Mouse (Mus musculus) embryonic facial prominence, embryonic 10.5 days (tissue): ENCODE measurements at regions not wholly inside any gene's neighbourhood (a gene's known extent, or its start where the extent isn't known, plus 50 kb on each side); places are given as distances from the start of the nearest gene placed in this dataset.

ENCODE experiments used
- DNase-seq: peaks from one replicate; pipeline ENCODE4 v3.0.0-alpha.2; 2017; ENCODE audit warnings: low spot score
- H3K27ac ChIP-seq: fragments of 300-500 bp; sonication (generic); replicated peaks from 2 replicates; pipeline ENCODE4 v1.5.1; 2016; ENCODE audit warnings: mild to moderate bottlenecking
- H3K27me3 ChIP-seq: fragments of 300-500 bp; sonication (generic); replicated peaks from 2 replicates; pipeline ENCODE4 v1.6.1; 2016; ENCODE audit warnings: low read depth, mild to moderate bottlenecking; ENCODE audit not compliant: poor library complexity, severe bottlenecking
- H3K36me3 ChIP-seq: fragments of 300-500 bp; sonication (generic); replicated peaks from 2 replicates; pipeline ENCODE4 v1.6.1; 2016; ENCODE audit warnings: mild to moderate bottlenecking, moderate library complexity
- H3K4me1 ChIP-seq: fragments of 300-500 bp; sonication (generic); 2 replicates; pipeline ENCODE4 v1.6.1; 2016
- H3K4me3 ChIP-seq: fragments of 300-500 bp; sonication (generic); 2 replicates; pipeline ENCODE4 v1.5.1; 2016; ENCODE audit warnings: mild to moderate bottlenecking, moderate library complexity
- H3K9me3 ChIP-seq: fragments of 300-500 bp; sonication (generic); 2 replicates; pipeline ENCODE4 v1.6.1; 2016; ENCODE audit warnings: mild to moderate bottlenecking
- WGBS: fragments of 180-500 bp; shearing (Covaris S2); methylation state at CpG from one replicate; pipeline ENCODE4 v1.1.7; 2016; 5-methylcytosine and 5-hydroxymethylcytosine counted together

- no peak overlapping the region for H3K27ac ChIP-seq
- no peaks in the 10 kb centered on the region for H3K4me1 ChIP-seq
- DNase-seq, result no peak
- WGBS, result 80% methylated on average over 17 of the region's 17 CpGs
- H3K27me3 ChIP-seq, result no peaks in the 10 kb centered on the region
- no peaks in the 10 kb centered on the region for H3K9me3 ChIP-seq
- no peak overlapping the region for H3K4me3 ChIP-seq
- H3K36me3 ChIP-seq, result no peaks in the 10 kb centered on the region
Measured at GRCm38 (mm10) chr5:51935391-51936354, 254.6 kb downstream of the Dhx15 start.

GRCm38 (mm10) chr5:51934910-51935309 lies 255.4 kb downstream of the Dhx15 start:
- Histone ChIP-seq H3K4me1 (no peaks in the 10 kb centered on the region), H3K4me3 (no peak overlapping the region), H3K36me3 (no peaks in the 10 kb centered on the region), H3K27me3 (no peaks in the 10 kb centered on the region), H3K27ac (no peak overlapping the region), H3K9me3 (no peaks in the 10 kb centered on the region)
- no peak for DNase-seq
- WGBS, result 72% methylated on average over 4 of the region's 4 CpGs

GRCm38 (mm10) chr5:51933331-51933730 lies 257.0 kb downstream of the Dhx15 start:
- no peak overlapping the region for H3K27ac ChIP-seq
- WGBS, result 88% methylated on average over 1 of the region's 1 CpGs
- no peaks in the 10 kb centered on the region for H3K4me1 ChIP-seq
- H3K36me3 ChIP-seq, result no peaks in the 10 kb centered on the region
- DNase-seq, result no peak
- H3K4me3 ChIP-seq, result no peak overlapping the region
- H3K9me3 ChIP-seq, result no peaks in the 10 kb centered on the region
- H3K27me3 ChIP-seq, result no peaks in the 10 kb centered on the region

GRCm38 (mm10) chr5:51930416-51930815 lies 259.9 kb downstream of the Dhx15 start:
- H3K27me3 ChIP-seq, result no peaks in the 10 kb centered on the region
- H3K9me3 ChIP-seq, result no peaks in the 10 kb centered on the region
- whole genome bisulfite sequencing, result 61% methylated on average over 3 of the region's 3 CpGs
- no peaks in the 10 kb centered on the region for H3K36me3 ChIP-seq
- no peak for DNase-seq
- H3K27ac ChIP-seq, result no peak overlapping the region
- no peaks in the 10 kb centered on the region for H3K4me1 ChIP-seq
- H3K4me3 ChIP-seq, result no peak overlapping the region

- no peak for DNase-seq
- Histone ChIP-seq H3K4me3 (no peak overlapping the region), H3K36me3 (no peaks in the 10 kb centered on the region), H3K27me3 (no peaks in the 10 kb centered on the region), H3K9me3 (no peaks in the 10 kb centered on the region), H3K4me1 (no peaks in the 10 kb centered on the region), H3K27ac (no peak overlapping the region)
- 85% methylated on average over 3 of the region's 3 CpGs for WGBS
Measured at GRCm38 (mm10) chr5:51928801-51929200, 261.5 kb downstream of the Dhx15 start.

- H3K4me1 ChIP-seq, result 0 out of 2 replicates have a peak, but pooled peaks cover 4% of the 10 kb centered on the region
- WGBS, result 79% methylated on average over 7 of the region's 7 CpGs
- no peaks in the 10 kb centered on the region for H3K36me3 ChIP-seq
- DNase-seq, result no peak
- no peaks in the 10 kb centered on the region for H3K27me3 ChIP-seq
- no peaks in the 10 kb centered on the region for H3K9me3 ChIP-seq
- H3K4me3 ChIP-seq, result no peak overlapping the region
- no peak overlapping the region for H3K27ac ChIP-seq
Measured at GRCm38 (mm10) chr5:51923417-51923816, 266.9 kb downstream of the Dhx15 start.

- Histone ChIP-seq H3K4me1 (0 out of 2 replicates have a peak, but pooled peaks cover 4% of the 10 kb centered on the region), H3K9me3 (no peaks in the 10 kb centered on the region), H3K27me3 (no peaks in the 10 kb centered on the region), H3K36me3 (no peaks in the 10 kb centered on the region), H3K4me3 (no peak overlapping the region), H3K27ac (0 out of 2 replicates have a peak overlapping the region, but pooled peaks have one; percentile 24)
- 59% methylated on average over 5 of the region's 5 CpGs for WGBS
- DNase-seq, result no peak
Measured at GRCm38 (mm10) chr5:51922973-51923372, 267.3 kb downstream of the Dhx15 start.

GRCm38 (mm10) chr5:51922494-51922893 lies 267.8 kb downstream of the Dhx15 start:
- 78% methylated on average over 7 of the region's 7 CpGs for WGBS
- no peaks in the 10 kb centered on the region for H3K27me3 ChIP-seq
- H3K9me3 ChIP-seq, result no peaks in the 10 kb centered on the region
- no peaks in the 10 kb centered on the region for H3K36me3 ChIP-seq
- H3K4me1 ChIP-seq, result 0 out of 2 replicates have a peak, but pooled peaks cover 4% of the 10 kb centered on the region
- no peak overlapping the region for H3K4me3 ChIP-seq
- DNase-seq, result no peak
- 0 out of 2 replicates have a peak overlapping the region, but pooled peaks have one; percentile 24 for H3K27ac ChIP-seq

- Histone ChIP-seq H3K9me3 (no peaks in the 10 kb centered on the region), H3K36me3 (no peaks in the 10 kb centered on the region), H3K4me1 (0 out of 2 replicates have a peak, but pooled peaks cover 3% of the 10 kb centered on the region), H3K27me3 (no peaks in the 10 kb centered on the region), H3K4me3 (no peak overlapping the region), H3K27ac (no peak overlapping the region)
- DNase-seq, result no peak
- 25% methylated on average over 4 of the region's 4 CpGs for WGBS
Measured at GRCm38 (mm10) chr5:51917812-51918448, 272.4 kb downstream of the Dhx15 start.

- Histone ChIP-seq H3K27ac (no peak overlapping the region), H3K36me3 (no peaks in the 10 kb centered on the region), H3K4me1 (peaks cover 8% of the 10 kb centered on the region; the same call in 1 of the 2 replicates), H3K4me3 (no peak overlapping the region), H3K9me3 (no peaks in the 10 kb centered on the region), H3K27me3 (no peaks in the 10 kb centered on the region)
- no peak for DNase-seq
- WGBS, result 86% methylated on average over 6 of the region's 6 CpGs
Measured at GRCm38 (mm10) chr5:51914731-51915130, 275.6 kb downstream of the Dhx15 start.

GRCm38 (mm10) chr5:51908861-51909260 lies 281.5 kb downstream of the Dhx15 start:
- Histone ChIP-seq H3K9me3 (no peaks in the 10 kb centered on the region), H3K4me3 (no peak overlapping the region), H3K4me1 (peaks cover 27% of the 10 kb centered on the region), H3K36me3 (no peaks in the 10 kb centered on the region), H3K27ac (no peak overlapping the region), H3K27me3 (no peaks in the 10 kb centered on the region)
- 49% methylated on average over 8 of the region's 8 CpGs for whole genome bisulfite sequencing
- peak; percentile 25 for DNase-seq

- peak; percentile 43 for DNase-seq
- WGBS, result 41% methylated on average over 9 of the region's 9 CpGs
- Histone ChIP-seq H3K4me1 (peaks cover 27% of the 10 kb centered on the region), H3K4me3 (no peak overlapping the region), H3K27ac (no peak overlapping the region; the same call in 1 of the 2 replicates), H3K27me3 (no peaks in the 10 kb centered on the region), H3K36me3 (no peaks in the 10 kb centered on the region), H3K9me3 (no peaks in the 10 kb centered on the region)
Measured at GRCm38 (mm10) chr5:51906315-51907109, 283.8 kb downstream of the Dhx15 start.
